Mouse (Mus musculus): ENCODE data around the gene Rgs3. TPM values are rescaled to one million over a fixed set of nuclear protein-coding genes. Genes with fewer than 3 reads are reported as not detected.
A peak's percentile ranks its signal among the peaks of the same experiment; 100 is the strongest.

Gene Rgs3
- polyA plus RNA-seq, 1 experiment, result 17.2 TPM

- TF ChIP-seq POLR2A (IDR thresholded peaks at IDR 0.05; ENCODE audit: borderline replicate concordance, low read depth, low read length), result no peak
- no peak for TF ChIP-seq CTCF (IDR thresholded peaks at IDR 0.05; ENCODE audit: low read depth, low read length)
- H3K4me1 ChIP-seq (ENCODE audit: control insufficient read depth, insufficient read depth, low read length), result peaks cover 38% of the 10 kb centered on the region
- H3K4me3 ChIP-seq (ENCODE audit: insufficient read depth, low read length), result no peak overlapping the region
- peak overlapping the region; percentile 95 for H3K27ac ChIP-seq (ENCODE audit: insufficient read depth, low read depth, low read length)
Observed at GRCm38 (mm10) chr4:62661311-62661849, 101.7 kb downstream of the Rgs3 start.

DNA sequence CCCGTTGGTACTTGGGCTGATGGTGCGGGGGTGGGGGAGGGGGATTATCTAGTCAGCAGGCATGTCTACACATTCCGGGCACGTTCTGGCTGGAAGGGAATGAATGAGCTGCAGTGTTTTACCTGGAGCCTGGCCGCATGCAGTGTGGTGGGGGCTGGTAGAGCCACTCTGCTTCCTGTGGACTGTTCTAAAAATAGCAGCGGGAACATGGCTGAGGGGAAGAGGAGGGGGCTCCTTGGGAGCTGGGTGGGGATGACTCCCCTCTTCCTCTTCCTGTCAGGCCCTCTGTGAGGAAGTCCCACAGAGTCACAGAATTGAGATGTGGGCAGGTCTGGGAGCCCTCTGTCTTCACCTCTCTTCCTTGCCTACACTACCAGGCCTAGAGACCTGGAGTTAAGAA, 103.7 kb downstream of the Rgs3 start:
- TF ChIP-seq CTCF (IDR thresholded peaks at IDR 0.05; ENCODE audit: low read depth, low read length), result no peak
- TF ChIP-seq POLR2A (IDR thresholded peaks at IDR 0.05; ENCODE audit: borderline replicate concordance, low read depth, low read length), result no peak
- peak overlapping the region; percentile 58 for H3K4me3 ChIP-seq (ENCODE audit: insufficient read depth, low read length)
- H3K4me1 ChIP-seq (ENCODE audit: control insufficient read depth, insufficient read depth, low read length), result peaks cover 48% of the 10 kb centered on the region
- peak overlapping the region; percentile 95 for H3K27ac ChIP-seq (ENCODE audit: insufficient read depth, low read depth, low read length)

DNA sequence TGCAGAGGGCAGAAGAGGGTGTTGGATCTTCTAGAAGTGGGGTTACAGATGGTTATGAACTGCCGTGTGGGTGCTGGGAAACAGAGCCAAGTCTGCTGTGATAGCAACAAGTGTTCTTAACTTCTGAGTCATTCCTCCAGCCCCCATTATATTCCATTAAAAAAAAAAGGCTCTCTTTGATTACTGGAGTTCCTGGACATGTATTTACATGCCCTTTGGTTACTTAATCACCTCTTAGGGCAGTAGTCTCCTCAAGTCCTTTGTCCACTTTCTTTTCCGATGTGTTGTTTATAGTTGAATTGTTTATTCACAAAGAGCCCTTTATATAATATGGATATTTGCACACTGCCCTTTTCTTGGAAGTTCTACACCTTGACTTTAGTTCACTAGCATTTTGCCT, 106.2 kb downstream of the Rgs3 start:
- TF ChIP-seq CTCF (IDR thresholded peaks at IDR 0.05; ENCODE audit: low read depth, low read length) (no peak), POLR2A (IDR thresholded peaks at IDR 0.05; ENCODE audit: borderline replicate concordance, low read depth, low read length) (no peak)
- Histone ChIP-seq H3K4me3 (ENCODE audit: insufficient read depth, low read length) (no peak overlapping the region), H3K27ac (ENCODE audit: insufficient read depth, low read depth, low read length) (no peak overlapping the region), H3K4me1 (ENCODE audit: control insufficient read depth, insufficient read depth, low read length) (peaks cover 48% of the 10 kb centered on the region)

DNA sequence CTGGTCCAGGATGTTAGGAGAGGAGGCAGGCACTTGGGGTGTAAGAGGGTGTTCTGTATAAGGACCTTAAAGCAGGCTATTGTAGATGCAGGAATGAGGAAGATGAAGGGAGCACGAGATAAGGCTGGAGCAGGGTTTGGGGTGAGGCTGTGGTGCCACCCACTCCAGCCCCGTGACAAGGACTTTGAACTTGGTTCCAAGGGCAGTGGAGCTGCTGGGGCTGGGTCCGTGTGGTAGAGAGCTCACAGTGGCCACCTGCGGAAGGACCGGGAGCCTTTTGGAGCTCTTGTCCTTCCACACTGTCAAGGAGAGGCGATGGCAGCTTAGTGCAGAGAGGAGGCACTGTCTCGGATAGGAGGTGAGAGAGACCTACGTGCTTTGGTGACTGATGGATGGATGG, 109.0 kb downstream of the Rgs3 start:
- no peak for TF ChIP-seq POLR2A (IDR thresholded peaks at IDR 0.05; ENCODE audit: borderline replicate concordance, low read depth, low read length)
- TF ChIP-seq CTCF (IDR thresholded peaks at IDR 0.05; ENCODE audit: low read depth, low read length), result no peak

DNA sequence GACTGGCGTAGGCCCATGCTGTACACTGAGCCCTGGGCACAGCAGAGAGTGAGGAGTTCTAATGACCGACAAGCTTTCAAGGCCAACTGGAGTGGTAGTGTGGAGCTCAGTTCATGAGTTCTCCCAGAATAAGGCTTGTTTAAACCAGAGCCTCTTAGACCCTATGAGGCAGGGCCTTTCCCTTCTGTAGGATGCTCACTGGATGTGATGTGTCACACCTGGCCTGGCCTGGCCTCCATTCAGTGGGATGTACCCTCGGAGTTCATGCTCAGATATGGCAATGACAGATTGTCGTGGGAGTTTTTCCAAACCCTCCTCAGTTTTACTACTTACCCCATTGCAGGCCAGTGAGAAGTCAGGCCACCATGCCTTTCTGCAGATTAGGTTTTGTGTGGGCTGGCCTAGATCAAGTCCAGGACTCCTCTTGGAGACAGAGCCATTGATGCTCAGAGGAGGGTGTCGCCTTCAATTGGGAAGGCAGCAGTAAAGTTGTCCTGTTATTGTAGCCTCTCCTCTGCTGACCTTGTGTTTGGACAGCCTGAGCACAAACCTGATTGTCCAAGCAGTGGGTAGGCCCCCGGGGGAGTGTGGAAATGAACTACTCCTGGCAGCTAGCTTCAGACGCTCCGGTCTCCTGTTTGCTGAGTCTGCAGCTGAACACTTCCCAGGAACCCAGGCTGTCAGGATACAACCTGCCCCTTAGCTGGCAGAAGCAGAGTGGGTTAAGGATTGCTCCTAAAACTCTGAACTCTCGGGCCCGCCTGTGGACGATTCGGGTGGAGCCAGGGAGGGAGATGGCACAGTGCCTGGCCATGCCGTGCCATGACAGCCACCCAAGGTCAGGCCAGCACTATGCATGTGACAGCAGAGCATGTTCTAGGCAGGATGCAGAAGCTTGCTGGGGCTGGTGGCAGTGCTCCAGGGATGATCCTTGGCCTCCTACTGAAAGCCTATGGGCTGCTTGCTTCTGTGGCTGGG, 109.7 kb downstream of the Rgs3 start:
- TF ChIP-seq CTCF (IDR thresholded peaks at IDR 0.05; ENCODE audit: low read depth, low read length), result no peak
- TF ChIP-seq POLR2A (IDR thresholded peaks at IDR 0.05; ENCODE audit: borderline replicate concordance, low read depth, low read length), result no peak
- H3K4me3 ChIP-seq (ENCODE audit: insufficient read depth, low read length), result no peak overlapping the region
- H3K27ac ChIP-seq (ENCODE audit: insufficient read depth, low read depth, low read length), result no peak overlapping the region
- peaks cover 26% of the 10 kb centered on the region for H3K4me1 ChIP-seq (ENCODE audit: control insufficient read depth, insufficient read depth, low read length)

More for the DNA sequence above, 109.0 kb downstream of the Rgs3 start:
- no peak overlapping the region for H3K27ac ChIP-seq (ENCODE audit: insufficient read depth, low read depth, low read length)
- no peak overlapping the region for H3K4me3 ChIP-seq (ENCODE audit: insufficient read depth, low read length)
- peaks cover 26% of the 10 kb centered on the region for H3K4me1 ChIP-seq (ENCODE audit: control insufficient read depth, insufficient read depth, low read length)

DNA sequence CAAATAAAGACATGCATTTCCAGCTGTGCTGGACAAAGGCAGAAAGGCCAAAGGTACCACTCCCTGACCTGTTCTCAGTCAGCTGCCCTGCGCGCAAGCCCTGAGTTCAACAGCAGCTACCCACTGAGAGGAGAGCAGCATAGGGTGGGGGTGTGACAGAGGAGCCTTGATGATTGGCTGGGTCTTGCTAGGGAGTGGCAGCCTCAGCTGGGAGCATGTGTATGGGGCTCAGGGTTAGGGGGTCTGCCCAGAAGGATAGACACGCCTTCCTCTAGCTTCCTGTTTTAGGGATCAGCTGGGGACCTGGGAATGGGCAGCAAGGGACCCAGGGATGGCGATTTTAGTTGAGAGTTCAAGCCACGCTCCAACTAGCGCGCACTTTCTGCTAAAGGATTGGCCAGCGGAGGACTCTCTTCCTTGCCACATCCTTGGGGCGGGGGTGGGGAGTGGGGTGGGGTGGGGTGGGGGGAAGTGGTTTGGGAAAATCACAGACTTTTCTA, 113.9 kb downstream of the Rgs3 start:
- Histone ChIP-seq H3K27ac (ENCODE audit: insufficient read depth, low read depth, low read length) (no peak overlapping the region), H3K4me3 (ENCODE audit: insufficient read depth, low read length) (peak overlapping the region; percentile 63), H3K4me1 (ENCODE audit: control insufficient read depth, insufficient read depth, low read length) (peaks cover 11% of the 10 kb centered on the region)
- TF ChIP-seq POLR2A (IDR thresholded peaks at IDR 0.05; ENCODE audit: borderline replicate concordance, low read depth, low read length), result no peak
- no peak for TF ChIP-seq CTCF (IDR thresholded peaks at IDR 0.05; ENCODE audit: low read depth, low read length)

DNA sequence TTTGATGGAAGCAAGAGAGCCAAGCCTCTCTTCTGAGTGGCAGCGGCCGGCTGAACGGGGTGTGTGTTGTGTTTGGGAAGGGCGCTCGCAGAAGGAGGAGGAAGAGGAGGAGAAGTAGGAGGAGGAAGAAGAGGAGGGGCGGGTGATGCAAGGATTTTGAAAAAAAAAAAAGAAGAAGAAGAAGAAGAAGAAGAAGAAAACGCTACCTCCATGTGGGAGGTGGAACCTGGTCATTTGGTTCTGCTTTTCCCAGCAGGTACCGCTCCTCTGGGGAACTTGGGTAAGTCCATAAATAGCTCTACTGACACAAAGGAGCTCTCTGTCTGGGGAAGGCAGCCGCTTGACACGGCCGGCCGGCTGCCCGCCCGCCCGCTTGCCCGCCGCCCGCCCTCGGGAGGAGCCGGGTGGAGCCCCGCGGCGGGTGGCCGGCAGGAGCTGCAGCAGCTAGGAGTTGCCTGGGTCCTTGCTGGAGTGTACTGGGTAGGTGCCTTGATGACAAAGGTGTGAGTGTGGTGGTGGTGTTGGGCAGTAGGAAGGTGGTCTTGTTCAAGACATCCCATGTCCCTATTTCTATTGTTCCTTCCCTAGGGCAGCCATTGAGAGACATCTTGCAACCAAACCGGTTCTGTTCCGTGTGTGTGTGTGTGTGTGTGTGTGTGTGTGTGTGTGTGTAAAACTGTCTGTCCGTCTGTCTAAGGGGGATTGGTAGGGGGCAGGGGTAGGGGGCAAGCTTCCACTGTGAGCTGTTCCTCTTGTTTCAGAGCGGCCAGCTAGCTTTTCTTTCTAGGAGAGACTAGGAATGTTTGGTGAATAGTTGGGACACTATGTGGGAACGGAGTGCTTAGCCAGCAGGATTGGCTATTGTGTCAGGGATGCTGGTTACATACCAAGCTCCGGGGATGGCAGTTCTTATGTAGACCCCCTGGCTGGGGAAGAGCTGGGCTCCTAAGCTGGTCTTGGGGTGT, 114.7 kb downstream of the Rgs3 start:
- Histone ChIP-seq H3K4me1 (ENCODE audit: control insufficient read depth, insufficient read depth, low read length) (peaks cover 18% of the 10 kb centered on the region), H3K27ac (ENCODE audit: insufficient read depth, low read depth, low read length) (no peak overlapping the region), H3K4me3 (ENCODE audit: insufficient read depth, low read length) (peak overlapping the region; percentile 63)
- TF ChIP-seq CTCF (IDR thresholded peaks at IDR 0.05; ENCODE audit: low read depth, low read length), result no peak
- no peak for TF ChIP-seq POLR2A (IDR thresholded peaks at IDR 0.05; ENCODE audit: borderline replicate concordance, low read depth, low read length)

DNA sequence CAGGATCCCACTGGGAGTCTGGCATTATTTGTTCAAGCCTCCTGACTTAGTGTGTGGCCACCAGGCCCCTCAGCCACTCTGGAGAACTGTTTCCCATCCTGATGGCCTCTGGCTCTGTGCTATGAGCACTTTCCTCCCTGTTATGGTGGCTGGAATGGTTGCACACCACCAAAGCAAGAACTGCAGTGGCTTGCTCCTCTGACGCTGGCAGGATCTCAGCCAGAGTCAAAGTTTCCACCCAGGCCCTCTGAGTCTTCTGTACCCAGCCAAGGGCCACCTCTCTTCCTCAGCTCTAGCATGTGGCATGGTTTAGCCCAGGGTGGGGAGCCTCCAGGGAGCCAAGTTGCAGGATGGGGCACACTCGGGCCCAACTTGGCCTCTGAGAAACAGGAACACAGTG, 115.7 kb downstream of the Rgs3 start:
- Histone ChIP-seq H3K27ac (ENCODE audit: insufficient read depth, low read depth, low read length) (no peak overlapping the region), H3K4me1 (ENCODE audit: control insufficient read depth, insufficient read depth, low read length) (peaks cover 14% of the 10 kb centered on the region), H3K4me3 (ENCODE audit: insufficient read depth, low read length) (no peak overlapping the region)
- no peak for TF ChIP-seq POLR2A (IDR thresholded peaks at IDR 0.05; ENCODE audit: borderline replicate concordance, low read depth, low read length)
- no peak for TF ChIP-seq CTCF (IDR thresholded peaks at IDR 0.05; ENCODE audit: low read depth, low read length)

DNA sequence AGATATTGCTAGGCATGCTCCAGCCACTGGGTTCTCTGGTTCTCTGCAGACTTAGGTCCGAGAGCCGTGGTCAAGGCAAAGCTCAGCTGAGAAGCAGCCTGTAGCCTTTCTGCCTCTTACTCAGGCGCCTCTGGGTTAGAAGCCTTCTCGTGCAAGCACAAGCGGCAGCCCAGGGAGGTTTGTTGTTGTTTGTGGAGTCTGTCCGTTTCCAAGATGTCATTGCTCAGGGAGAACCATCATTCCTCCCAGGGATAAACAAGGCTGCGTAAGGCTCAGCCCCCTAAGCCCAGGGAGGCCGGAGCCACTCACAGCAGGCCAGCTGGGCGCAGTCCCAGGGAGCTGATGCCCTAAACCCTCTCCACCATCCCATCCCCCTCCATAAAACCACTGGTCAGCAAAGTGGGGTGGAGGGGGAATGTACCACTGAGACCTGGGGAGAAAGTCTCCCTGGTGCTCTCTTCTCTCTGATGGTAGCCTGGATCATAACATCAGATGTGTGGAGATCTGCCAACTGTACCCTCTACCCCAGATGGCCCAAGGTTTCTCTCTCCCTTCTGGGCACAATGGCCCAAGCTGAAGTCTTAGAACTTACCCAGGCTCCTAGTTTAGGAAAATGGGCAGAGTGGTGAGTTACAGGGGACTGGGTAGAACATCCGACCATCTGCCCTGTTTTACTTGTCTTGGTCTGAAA, 117.5 kb downstream of the Rgs3 start:
- Histone ChIP-seq H3K4me1 (ENCODE audit: control insufficient read depth, insufficient read depth, low read length) (peaks cover 26% of the 10 kb centered on the region), H3K27ac (ENCODE audit: insufficient read depth, low read depth, low read length) (no peak overlapping the region), H3K4me3 (ENCODE audit: insufficient read depth, low read length) (no peak overlapping the region)
- TF ChIP-seq POLR2A (IDR thresholded peaks at IDR 0.05; ENCODE audit: borderline replicate concordance, low read depth, low read length) (no peak), CTCF (IDR thresholded peaks at IDR 0.05; ENCODE audit: low read depth, low read length) (no peak)
